Mouse (Mus musculus): ENCODE data around the gene Ank3. TPM values are rescaled to one million over a fixed set of nuclear protein-coding genes. Genes with fewer than 3 reads are reported as not detected.

Ank3 gene
- total and polyA plus RNA-seq, 2 experiments from 2014 or later: 66.6 to 253 TPM

DNA sequence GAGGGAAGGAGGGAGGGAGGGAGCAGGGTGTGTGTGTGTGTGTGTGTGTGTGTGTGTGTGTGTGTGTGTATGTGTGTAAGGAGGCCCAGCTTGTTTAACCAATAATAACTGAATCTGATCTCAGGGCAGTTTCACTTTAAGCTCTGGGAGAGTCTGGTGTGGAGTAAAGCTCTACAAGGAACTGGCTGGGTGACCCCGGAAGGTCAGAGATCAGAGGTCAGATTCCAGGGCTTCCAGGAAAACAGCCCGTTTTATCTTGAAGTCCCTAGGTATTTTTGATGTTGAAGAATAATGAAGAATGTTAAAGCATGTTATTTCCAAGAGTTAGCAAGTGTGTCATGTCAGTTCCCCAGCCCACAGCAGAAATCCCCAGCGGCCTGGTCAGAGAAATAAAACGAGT, 130.2 kb downstream of the Ank3 start:
- no peak for ATAC-seq (ENCODE audit: low FRiP score)
- Histone ChIP-seq H3K36me3 (ENCODE audit: insufficient read depth, low read length) (no peaks in the 10 kb centered on the region), H3K9me3 (ENCODE audit: low read length) (no peaks in the 10 kb centered on the region), H3K4me2 (ENCODE audit: low read depth, low read length, poor library complexity, severe bottlenecking) (no peak overlapping the region), H3K27ac (ENCODE audit: low read depth, low read length) (no peak overlapping the region), H3K27me3 (ENCODE audit: insufficient read depth, low read length) (no peaks in the 10 kb centered on the region), H3K9ac (replicated peaks; ENCODE audit: low read length, poor library complexity, severe bottlenecking) (no peak overlapping the region), H3K4me1 (ENCODE audit: insufficient read depth, low read length) (no peaks in the 10 kb centered on the region; the same call in 1 of the 2 replicates), H3K4me3 (ENCODE audit: low read depth, low read length) (no peak overlapping the region)
- DNase-seq (ENCODE audit: low spot score): no peak
- TF ChIP-seq CTCF (IDR thresholded peaks at IDR 0.05): no peak
- WGBS: 59% methylated on average over 4 of the region's 4 CpGs

GRCm38 (mm10) chr10:69530326-69530725, 131.8 kb downstream of the Ank3 start:
- DNase-seq (ENCODE audit: low spot score): no peak
- no peak for TF ChIP-seq CTCF (IDR thresholded peaks at IDR 0.05)
- no peak overlapping the region for H3K27ac ChIP-seq (ENCODE audit: low read depth, low read length)
- H3K9ac ChIP-seq (replicated peaks; ENCODE audit: low read length, poor library complexity, severe bottlenecking): no peak overlapping the region
- no peaks in the 10 kb centered on the region for H3K27me3 ChIP-seq (ENCODE audit: insufficient read depth, low read length)
- no peak for ATAC-seq (ENCODE audit: low FRiP score)
- no peaks in the 10 kb centered on the region for H3K9me3 ChIP-seq (ENCODE audit: low read length)
- no peaks in the 10 kb centered on the region; the same call in 1 of the 2 replicates for H3K4me1 ChIP-seq (ENCODE audit: insufficient read depth, low read length)
- WGBS: 83% methylated on average over 6 of the region's 6 CpGs
- H3K4me2 ChIP-seq (ENCODE audit: low read depth, low read length, poor library complexity, severe bottlenecking): no peak overlapping the region
- no peaks in the 10 kb centered on the region for H3K36me3 ChIP-seq (ENCODE audit: insufficient read depth, low read length)
- no peak overlapping the region for H3K4me3 ChIP-seq (ENCODE audit: low read depth, low read length)

GRCm38 (mm10) chr10:69531569-69531968, 133.0 kb downstream of the Ank3 start:
- no peak overlapping the region for H3K4me2 ChIP-seq (ENCODE audit: low read depth, low read length, poor library complexity, severe bottlenecking)
- no peak overlapping the region for H3K27ac ChIP-seq (ENCODE audit: low read depth, low read length)
- no peaks in the 10 kb centered on the region; the same call in 1 of the 2 replicates for H3K4me1 ChIP-seq (ENCODE audit: insufficient read depth, low read length)
- no peak overlapping the region for H3K4me3 ChIP-seq (ENCODE audit: low read depth, low read length)
- no peak for ATAC-seq (ENCODE audit: low FRiP score)
- no peak overlapping the region for H3K9ac ChIP-seq (replicated peaks; ENCODE audit: low read length, poor library complexity, severe bottlenecking)
- H3K27me3 ChIP-seq (ENCODE audit: insufficient read depth, low read length): no peaks in the 10 kb centered on the region
- peak; percentile 63 for TF ChIP-seq CTCF (IDR thresholded peaks at IDR 0.05)
- H3K36me3 ChIP-seq (ENCODE audit: insufficient read depth, low read length): no peaks in the 10 kb centered on the region
- WGBS: 84% methylated on average over 5 of the region's 5 CpGs
- no peak for DNase-seq (ENCODE audit: low spot score)
- no peaks in the 10 kb centered on the region for H3K9me3 ChIP-seq (ENCODE audit: low read length)

DNA sequence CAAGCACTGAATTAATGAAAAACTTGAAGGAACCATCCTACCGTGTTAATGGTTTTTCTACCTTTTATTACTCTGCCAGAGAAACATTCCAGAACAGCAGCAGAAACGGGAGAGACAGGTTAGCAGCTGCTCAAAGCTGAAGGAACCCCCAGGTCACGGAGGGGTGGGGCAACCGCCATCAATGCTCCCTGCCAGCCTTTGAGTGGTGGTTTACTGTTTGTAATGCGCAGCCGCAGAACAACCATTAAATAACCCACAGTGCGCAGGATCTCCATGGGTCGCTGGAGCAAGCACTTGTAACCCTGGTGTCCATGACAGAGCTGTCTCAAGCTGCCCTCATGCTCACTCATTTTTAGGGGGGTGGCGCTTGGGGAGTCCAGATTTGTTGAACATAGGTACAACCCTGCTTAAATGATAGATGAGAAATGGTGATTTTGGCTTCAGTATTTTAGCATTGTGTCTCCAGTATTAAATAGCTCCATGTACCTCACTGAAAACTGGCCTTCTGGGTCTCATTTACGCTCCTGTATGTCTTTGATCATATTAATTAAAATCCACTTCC, 133.7 kb downstream of the Ank3 start:
- H3K9ac ChIP-seq (replicated peaks; ENCODE audit: low read length, poor library complexity, severe bottlenecking): no peak overlapping the region
- no peak for TF ChIP-seq CTCF (IDR thresholded peaks at IDR 0.05)
- H3K4me2 ChIP-seq (ENCODE audit: low read depth, low read length, poor library complexity, severe bottlenecking): peak overlapping the region; percentile 62
- H3K4me3 ChIP-seq (ENCODE audit: low read depth, low read length): no peak overlapping the region
- DNase-seq (ENCODE audit: low spot score) (peak; percentile 61), ATAC-seq (ENCODE audit: low FRiP score) (no peak)
- H3K27me3 ChIP-seq (ENCODE audit: insufficient read depth, low read length): no peaks in the 10 kb centered on the region
- H3K4me1 ChIP-seq (ENCODE audit: insufficient read depth, low read length): no peaks in the 10 kb centered on the region; the same call in 1 of the 2 replicates
- H3K27ac ChIP-seq (ENCODE audit: low read depth, low read length): no peak overlapping the region
- 60% methylated on average over 10 of the region's 10 CpGs for WGBS
- no peaks in the 10 kb centered on the region for H3K9me3 ChIP-seq (ENCODE audit: low read length)
- no peaks in the 10 kb centered on the region for H3K36me3 ChIP-seq (ENCODE audit: insufficient read depth, low read length)

DNA sequence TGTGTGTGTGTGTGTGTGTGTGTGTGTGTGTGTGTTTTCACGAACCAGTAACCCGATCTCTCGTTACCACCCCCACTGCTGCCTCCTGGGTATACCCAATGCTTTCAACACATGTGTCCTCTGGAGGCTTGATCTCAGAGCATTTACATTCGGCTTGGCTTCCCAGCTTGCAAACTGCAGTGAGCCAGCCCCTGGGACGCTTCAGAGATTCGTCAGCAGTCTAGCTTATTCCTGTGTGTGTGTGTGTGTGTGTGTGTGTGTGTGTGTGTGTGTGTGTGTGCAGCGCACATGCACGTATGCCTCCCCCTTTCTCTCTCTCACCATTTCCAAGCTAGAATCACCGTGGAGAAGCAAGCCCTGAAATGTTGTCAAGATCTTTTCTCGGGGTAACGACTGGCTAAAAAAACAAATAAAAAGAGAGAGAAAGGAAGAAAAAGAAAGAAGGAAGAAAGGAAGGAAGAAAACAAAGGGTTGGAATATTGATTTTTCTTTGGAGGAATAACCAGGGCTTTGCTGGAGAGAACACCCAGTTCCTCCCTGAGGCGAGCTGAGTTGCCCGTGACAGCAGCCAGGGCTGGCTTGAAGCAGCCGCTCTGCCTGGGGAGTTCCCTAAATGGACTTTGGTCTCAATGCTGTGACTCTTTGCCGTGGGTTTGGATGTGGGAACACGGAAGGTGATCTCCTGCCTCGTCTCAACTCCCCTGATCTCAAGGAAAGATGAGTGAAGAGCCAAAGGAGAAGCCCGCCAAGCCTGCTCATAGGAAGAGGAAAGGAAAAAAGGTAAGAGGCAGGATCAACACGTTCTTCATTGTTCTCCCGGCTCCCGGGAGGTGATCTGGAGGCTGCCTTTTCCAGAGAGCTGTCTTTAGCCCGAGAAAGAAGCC, 135.2 kb downstream of the Ank3 start:
- 2% methylated on average over 22 of the region's 22 CpGs for WGBS
- H3K4me2 ChIP-seq (ENCODE audit: low read depth, low read length, poor library complexity, severe bottlenecking): peak overlapping the region; percentile 62
- DNase-seq (ENCODE audit: low spot score): peak; percentile 82

DNA sequence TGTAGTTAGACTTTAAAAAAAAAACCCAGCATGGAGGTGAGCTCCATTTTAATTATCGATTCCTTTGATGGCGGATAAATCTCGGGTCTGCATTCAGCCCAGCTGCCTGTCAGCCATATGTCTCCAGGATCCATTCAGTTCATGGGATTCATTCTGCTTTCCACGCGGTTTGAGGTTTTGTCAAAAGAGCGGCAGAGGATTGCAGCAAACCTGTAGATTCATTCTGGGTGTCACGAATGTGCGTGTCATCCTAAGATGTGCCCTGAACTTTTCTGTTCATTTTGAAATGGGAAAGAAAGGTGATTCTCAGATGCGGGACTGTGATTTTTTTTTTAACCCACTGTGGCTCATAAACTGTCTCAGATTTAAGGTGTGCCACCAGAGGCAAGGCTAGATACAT, 136.1 kb downstream of the Ank3 start:
- no peak for ATAC-seq (ENCODE audit: low FRiP score)
- no peak for TF ChIP-seq CTCF (IDR thresholded peaks at IDR 0.05)
- Histone ChIP-seq H3K9ac (replicated peaks; ENCODE audit: low read length, poor library complexity, severe bottlenecking) (peak overlapping the region; percentile 96), H3K4me2 (ENCODE audit: low read depth, low read length, poor library complexity, severe bottlenecking) (peak overlapping the region; percentile 62), H3K4me1 (ENCODE audit: insufficient read depth, low read length) (peaks cover 6% of the 10 kb centered on the region; the same call in 1 of the 2 replicates), H3K36me3 (ENCODE audit: insufficient read depth, low read length) (no peaks in the 10 kb centered on the region), H3K27me3 (ENCODE audit: insufficient read depth, low read length) (no peaks in the 10 kb centered on the region), H3K4me3 (ENCODE audit: low read depth, low read length) (peak overlapping the region; percentile 73), H3K27ac (ENCODE audit: low read depth, low read length) (peak overlapping the region; percentile 94), H3K9me3 (ENCODE audit: low read length) (no peaks in the 10 kb centered on the region)
- WGBS: 11% methylated on average over 9 of the region's 9 CpGs
- peak; percentile 55 for DNase-seq (ENCODE audit: low spot score)

More for the DNA sequence above, 135.2 kb downstream of the Ank3 start:
- Histone ChIP-seq H3K4me3 (ENCODE audit: low read depth, low read length) (peak overlapping the region; percentile 73), H3K4me1 (ENCODE audit: insufficient read depth, low read length) (peaks cover 6% of the 10 kb centered on the region; the same call in 1 of the 2 replicates), H3K27ac (ENCODE audit: low read depth, low read length) (peak overlapping the region; percentile 94), H3K36me3 (ENCODE audit: insufficient read depth, low read length) (no peaks in the 10 kb centered on the region), H3K9me3 (ENCODE audit: low read length) (no peaks in the 10 kb centered on the region), H3K27me3 (ENCODE audit: insufficient read depth, low read length) (no peaks in the 10 kb centered on the region), H3K9ac (replicated peaks; ENCODE audit: low read length, poor library complexity, severe bottlenecking) (peak overlapping the region; percentile 96)
- peak; percentile 61; the same call in 1 of the 2 replicates for ATAC-seq (ENCODE audit: low FRiP score)
- TF ChIP-seq CTCF (IDR thresholded peaks at IDR 0.05): no peak
